ENCODE assay signal across 9 mouse cellular contexts in the genomic region with DNA sequence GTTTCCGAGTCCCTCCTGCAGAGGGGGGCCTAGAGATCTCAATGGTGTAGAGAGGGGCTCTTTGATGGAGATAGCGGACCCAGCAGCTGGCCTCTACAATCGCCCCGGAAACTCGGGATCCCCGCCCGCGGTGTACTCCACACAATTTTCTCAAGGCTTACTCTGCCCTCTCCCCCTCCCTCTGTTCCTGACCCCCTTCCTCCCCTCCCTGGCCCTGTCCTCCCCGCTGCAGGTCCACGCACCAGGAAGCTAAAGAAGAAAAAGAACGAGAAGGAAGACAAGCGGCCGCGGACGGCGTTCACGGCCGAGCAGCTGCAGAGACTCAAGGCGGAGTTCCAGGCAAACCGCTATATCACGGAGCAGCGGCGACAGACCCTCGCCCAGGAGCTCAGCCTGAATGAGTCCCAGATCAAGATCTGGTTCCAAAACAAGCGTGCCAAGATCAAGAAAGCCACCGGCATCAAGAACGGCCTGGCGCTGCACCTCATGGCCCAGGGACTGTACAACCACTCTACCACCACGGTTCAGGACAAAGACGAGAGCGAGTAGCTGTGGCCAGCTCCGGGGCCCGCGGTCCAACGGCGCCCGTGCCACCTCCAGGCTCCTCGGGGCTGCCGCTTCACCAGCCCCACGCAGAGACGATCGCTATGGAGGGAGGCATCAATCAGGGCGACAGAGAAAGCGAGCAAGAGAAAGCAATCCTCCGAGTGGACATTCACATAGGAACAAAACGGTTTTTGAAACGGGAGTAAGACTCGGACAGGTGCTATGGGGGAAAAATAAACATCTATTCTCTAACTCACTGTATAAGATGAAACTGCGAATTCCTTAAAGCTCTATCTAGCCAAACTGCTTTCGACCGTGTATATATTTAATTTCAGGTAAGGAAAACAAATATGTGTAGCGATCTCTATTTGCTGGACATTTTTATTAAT. TPM values are rescaled to one million over a fixed set of nuclear protein-coding genes. Genes with fewer than 3 reads are reported as not detected.
DNase-seq lines count a peak whose midpoint lies in the region; ATAC-seq and TF ChIP-seq lines count a peak whose summit lies in the region.
"Had no signal": no experiment of that assay in that cellular context is flagged by ENCODE, and none has a peak within 500 bp of the region (broad histone marks: within the 10 kb centered on the region; RNA-seq: fewer than 3 reads in every experiment).

No protein-coding gene starts in this region.

- H3K27ac ChIP-seq in heart, embryonic 14.5 days (replicated peaks in 1 of 2; ENCODE audit: control insufficient read depth in 1 of 2, insufficient read depth in 1 of 2, low read depth in 2 of 2, low read length in 2 of 2) = no peak overlapping the region
- H3K27ac ChIP-seq in limb, embryonic 14.5 days (replicated peaks; ENCODE audit: low read depth, low read length) = no peak overlapping the region

- peaks cover 94% of the 10 kb centered on the region for H3K27me3 ChIP-seq in heart, embryonic 14.5 days (ENCODE audit: control insufficient read depth, insufficient read depth, low read length)
- H3K27me3 ChIP-seq in limb, embryonic 14.5 days (ENCODE audit: control insufficient read depth, insufficient read depth, low read length) = peaks cover 84% of the 10 kb centered on the region

- H3K36me3 ChIP-seq in heart, embryonic 14.5 days (ENCODE audit: control insufficient read depth, insufficient read depth, low read length) = no peaks in the 10 kb centered on the region
- H3K36me3 ChIP-seq in limb, embryonic 14.5 days (ENCODE audit: control insufficient read depth, insufficient read depth, low read length) = no peaks in the 10 kb centered on the region

- peak overlapping the region in 1 of 2 experiments; percentile 24; a peak in 2 of 4 replicates for H3K4me3 ChIP-seq in heart, embryonic 14.5 days (ENCODE audit: control insufficient read depth in 1 of 2, insufficient read depth in 1 of 2, low read depth in 1 of 2, low read length in 2 of 2)
- H3K4me3 ChIP-seq in limb, embryonic 14.5 days (replicated peaks; ENCODE audit: low read length) = peak overlapping the region; percentile 27

- no peak for ATAC-seq in heart, embryonic 14.5 days (ENCODE audit: insufficient number of reproducible peaks, insufficient read depth, low FRiP score, low read depth)
- ATAC-seq in limb, embryonic 14.5 days (ENCODE audit: low FRiP score, low read depth) = peak; percentile 31; the same call in 1 of the 2 replicates
- no peak for ATAC-seq in monocyte, adult 5-6 weeks (replicated peaks; ENCODE audit: insufficient number of reproducible peaks, low FRiP score, low TSS enrichment, poor library complexity, severe bottlenecking)

- H3K9ac ChIP-seq in heart, embryonic 14.5 days (ENCODE audit: low read length) = no peak overlapping the region
- peak overlapping the region; percentile 8; the same call in 1 of the 2 replicates for H3K9ac ChIP-seq in limb, embryonic 14.5 days (ENCODE audit: low read depth, low read length, severe bottlenecking)

- H3K4me1 ChIP-seq in heart, embryonic 14.5 days (ENCODE audit: control insufficient read depth in 2 of 2, insufficient read depth in 2 of 2, low read length in 2 of 2) = peaks cover 0 to 23% of the 10 kb centered on the region in 2 experiments; a peak in 3 of 4 replicates
- H3K4me1 ChIP-seq in limb, embryonic 14.5 days (ENCODE audit: control insufficient read depth, insufficient read depth, low read length) = peaks cover 15% of the 10 kb centered on the region; the same call in 1 of the 2 replicates

- peak; percentile 22 to 50 for DNase-seq in cerebellum, postnatal 36 days
- no peak for DNase-seq in cerebellum, adult 11 months
- peak; percentile 58 for DNase-seq in Muller cell, postnatal 12 days (ENCODE audit: inconsistent ontology term)
- DNase-seq in limb, embryonic 14.5 days (ENCODE audit: low spot score) = no peak
- no peak for DNase-seq in spleen, postnatal 4 days (ENCODE audit: low spot score in 2 of 2)
- DNase-seq in adrenal gland, postnatal 14 days = no peak

- peak overlapping the region; percentile 40 for H3K4me2 ChIP-seq in heart, embryonic 14.5 days (ENCODE audit: low read length)
- peak overlapping the region; percentile 41 for H3K4me2 ChIP-seq in limb, embryonic 14.5 days (replicated peaks; ENCODE audit: low read depth, low read length, severe bottlenecking)

- no peak for TF ChIP-seq POLR2A in limb, embryonic 14.5 days (IDR thresholded peaks at IDR 0.05; ENCODE audit: borderline replicate concordance, extremely low read depth, insufficient read depth, insufficient read length)

- H3K9me3 ChIP-seq in heart, embryonic 14.5 days (ENCODE audit: control insufficient read depth, low read length) = no peaks in the 10 kb centered on the region
- H3K9me3 ChIP-seq in limb, embryonic 14.5 days (ENCODE audit: control insufficient read depth, low read length) = no peaks in the 10 kb centered on the region

- 1% methylated on average over 52 of the region's 52 CpGs for WGBS in heart, embryonic 14.5 days
- 2% methylated on average over 52 of the region's 52 CpGs for WGBS in limb, embryonic 14.5 days

RNA-seq across cellular contexts. Expression of gene En1, which starts 4.7 kb away (rescaled TPM):
- polyA plus RNA-seq in heart, embryonic 14.5 days (2014; fragmentation: Nextera tagmentation; extraction: Ambion mirVana) = not detected in 2 replicates
- polyA plus RNA-seq in limb, embryonic 14.5 days (2012; rRNA removed) = 5.8 and 6.4 TPM in 2 replicates
- polyA plus RNA-seq in limb, embryonic 14.5 days (2014; fragmentation: Nextera tagmentation; extraction: Ambion mirVana) = 3.9 and 5.2 TPM in 2 replicates
- not detected in 3 replicates for total RNA-seq in monocyte, adult 5-6 weeks (2017)
- not detected in 2 replicates for total RNA-seq in adrenal gland, postnatal 14 days (2021)
- polyA plus RNA-seq: gonadal fat pad, adult 2 months had no signal

Comparison
In these comparisons a context has a peak if more than half of its experiments do, and no peak if none do; other contexts are left out.
1. DNase-seq: peak in cerebellum, postnatal 36 days (2 of 2) and Muller cell, postnatal 12 days (single experiment); none in cerebellum, adult 11 months (single experiment), limb, embryonic 14.5 days (single experiment), spleen, postnatal 4 days (0 of 2) and adrenal gland, postnatal 14 days (single experiment).